Mouse (Mus musculus): Measurements from ENCODE around the gene Abhd2. TPM values are rescaled to one million over a fixed set of nuclear protein-coding genes. Genes with fewer than 3 reads are reported as not detected.

Abhd2 gene
- polyA plus RNA-seq, 1 experiment from 2014 or later = 5.6 TPM

DNA sequence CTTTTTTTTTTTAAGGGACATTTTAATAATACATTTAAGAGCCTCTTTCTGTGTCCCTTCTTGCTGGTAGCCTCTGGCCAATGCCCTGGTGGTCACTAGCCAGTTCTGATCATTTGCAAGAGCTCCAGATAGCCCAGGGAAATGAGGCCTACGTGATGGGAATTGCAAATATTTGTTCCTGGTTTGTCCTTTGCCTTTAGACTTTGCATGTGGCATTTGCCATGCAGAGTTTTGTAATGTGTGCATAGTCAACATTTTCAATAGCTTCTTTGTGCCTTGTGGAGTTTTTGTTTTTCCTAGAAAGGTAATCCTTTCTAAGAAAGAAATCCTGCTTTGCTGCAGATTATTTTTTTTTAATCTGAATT is 37.2 kb downstream of the Abhd2 start:
- Histone ChIP-seq H3K9me3 (replicated peaks) (no peaks in the 10 kb centered on the region), H3K4me1 (replicated peaks) (peaks cover 47% of the 10 kb centered on the region), H3K4me2 (no peak overlapping the region), H3K4me3 (no peak overlapping the region), H3K36me3 (no peaks in the 10 kb centered on the region), H3K27me3 (replicated peaks) (no peaks in the 10 kb centered on the region), H3K27ac (ENCODE audit: poor library complexity, severe bottlenecking) (no peak overlapping the region), H3K9ac (no peak overlapping the region)
- ATAC-seq (ENCODE audit: insufficient number of reproducible peaks, low FRiP score) = no peak
- WGBS = 68% methylated on average over 1 of the region's 1 CpGs

DNA sequence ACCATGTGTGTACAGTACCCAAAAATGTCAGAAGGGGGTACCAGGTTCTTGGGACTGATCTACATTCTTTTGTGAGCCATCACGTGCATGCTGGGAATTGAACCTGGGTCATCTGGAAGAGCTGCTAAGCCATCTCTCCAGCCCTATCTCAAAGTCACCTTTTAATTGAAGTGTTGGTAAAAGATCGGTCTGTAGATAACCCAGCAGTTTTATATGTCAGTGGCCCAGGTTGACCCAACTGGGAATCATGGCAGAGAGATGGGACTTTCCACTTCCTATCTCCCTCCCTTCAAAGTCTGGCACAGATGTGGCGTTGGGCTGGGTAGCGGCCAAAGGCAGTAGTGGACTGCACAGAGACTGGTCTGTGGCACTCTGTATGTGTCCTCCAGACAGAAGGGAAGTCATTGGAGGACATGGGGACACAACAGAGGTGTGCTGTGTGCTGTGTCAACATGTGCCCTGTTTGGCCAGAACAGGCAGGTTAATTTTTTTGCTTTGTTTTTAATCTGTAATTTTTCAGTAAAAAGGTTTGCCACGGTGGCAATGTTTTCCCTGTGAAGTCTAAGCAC is 38.5 kb downstream of the Abhd2 start:
- no peaks in the 10 kb centered on the region for H3K9me3 ChIP-seq (replicated peaks)
- WGBS = 90% methylated on average over 5 of the region's 5 CpGs
- H3K9ac ChIP-seq = no peak overlapping the region
- H3K36me3 ChIP-seq = no peaks in the 10 kb centered on the region
- no peak overlapping the region for H3K4me2 ChIP-seq
- peaks cover 60% of the 10 kb centered on the region for H3K4me1 ChIP-seq (replicated peaks)
- no peak overlapping the region for H3K4me3 ChIP-seq
- ATAC-seq (ENCODE audit: insufficient number of reproducible peaks, low FRiP score) = no peak
- no peaks in the 10 kb centered on the region for H3K27me3 ChIP-seq (replicated peaks)
- H3K27ac ChIP-seq (ENCODE audit: poor library complexity, severe bottlenecking) = no peak overlapping the region

DNA sequence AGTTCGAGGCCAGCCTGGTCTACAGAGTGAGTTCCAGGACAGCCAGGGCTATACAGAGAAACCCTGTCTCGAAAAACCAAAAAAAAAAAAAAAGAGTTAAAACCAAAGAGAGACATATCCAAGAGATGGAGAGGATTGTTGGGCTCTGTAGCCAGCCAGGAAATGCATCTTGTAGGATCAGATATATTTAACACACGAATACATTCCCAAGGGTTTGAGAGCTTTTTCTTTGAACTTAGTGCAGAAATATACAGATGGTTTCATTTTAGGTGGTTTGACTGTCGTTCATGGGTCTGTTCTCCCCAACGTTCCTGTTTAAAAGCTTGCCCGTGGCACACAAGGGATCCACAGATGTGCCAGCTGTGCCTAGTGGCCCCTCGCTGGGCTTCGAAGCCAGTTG is 39.2 kb downstream of the Abhd2 start:
- Histone ChIP-seq H3K4me3 (no peak overlapping the region), H3K4me2 (no peak overlapping the region), H3K9ac (no peak overlapping the region), H3K36me3 (no peaks in the 10 kb centered on the region), H3K4me1 (replicated peaks) (peaks cover 65% of the 10 kb centered on the region), H3K27me3 (replicated peaks) (no peaks in the 10 kb centered on the region), H3K27ac (ENCODE audit: poor library complexity, severe bottlenecking) (peak overlapping the region; percentile 4; the same call in 1 of the 2 replicates), H3K9me3 (replicated peaks) (no peaks in the 10 kb centered on the region)
- WGBS = 72% methylated on average over 7 of the region's 8 CpGs
- no peak for ATAC-seq (ENCODE audit: insufficient number of reproducible peaks, low FRiP score)

DNA sequence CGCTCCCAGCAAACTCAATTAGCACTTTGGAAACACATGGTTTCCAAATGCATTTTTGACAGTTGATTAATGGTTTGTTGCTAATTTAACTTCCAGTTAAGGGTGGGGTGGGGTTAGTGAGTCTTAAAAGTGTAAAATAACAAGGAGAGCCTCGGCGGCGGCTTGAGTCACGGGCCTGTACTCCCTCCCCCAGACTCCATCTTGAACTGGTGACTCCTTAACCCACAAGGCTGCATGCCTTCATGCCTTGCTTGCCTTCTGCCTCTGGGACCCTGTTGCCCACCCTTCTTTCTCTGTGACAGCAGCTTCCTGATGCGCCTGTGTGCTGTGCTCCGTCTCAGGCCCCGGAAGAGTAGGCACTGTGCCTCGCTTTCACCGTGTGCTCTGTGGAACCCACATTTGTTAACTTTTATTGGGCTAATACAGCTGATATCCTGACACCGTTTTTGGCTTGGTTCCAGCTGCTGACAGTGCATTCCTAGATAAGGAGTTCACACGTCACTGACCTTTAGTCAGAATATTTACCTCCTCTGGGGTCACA is 40.6 kb downstream of the Abhd2 start:
- no peak for ATAC-seq (ENCODE audit: insufficient number of reproducible peaks, low FRiP score)
- 32% methylated on average over 12 of the region's 12 CpGs for WGBS
- H3K9ac ChIP-seq = no peak overlapping the region
- no peak overlapping the region for H3K4me2 ChIP-seq
- H3K27me3 ChIP-seq (replicated peaks) = no peaks in the 10 kb centered on the region
- no peaks in the 10 kb centered on the region for H3K9me3 ChIP-seq (replicated peaks)
- no peak overlapping the region for H3K4me3 ChIP-seq
- peaks cover 75% of the 10 kb centered on the region for H3K4me1 ChIP-seq (replicated peaks)
- no peak overlapping the region; the same call in 1 of the 2 replicates for H3K27ac ChIP-seq (ENCODE audit: poor library complexity, severe bottlenecking)
- no peaks in the 10 kb centered on the region for H3K36me3 ChIP-seq

DNA sequence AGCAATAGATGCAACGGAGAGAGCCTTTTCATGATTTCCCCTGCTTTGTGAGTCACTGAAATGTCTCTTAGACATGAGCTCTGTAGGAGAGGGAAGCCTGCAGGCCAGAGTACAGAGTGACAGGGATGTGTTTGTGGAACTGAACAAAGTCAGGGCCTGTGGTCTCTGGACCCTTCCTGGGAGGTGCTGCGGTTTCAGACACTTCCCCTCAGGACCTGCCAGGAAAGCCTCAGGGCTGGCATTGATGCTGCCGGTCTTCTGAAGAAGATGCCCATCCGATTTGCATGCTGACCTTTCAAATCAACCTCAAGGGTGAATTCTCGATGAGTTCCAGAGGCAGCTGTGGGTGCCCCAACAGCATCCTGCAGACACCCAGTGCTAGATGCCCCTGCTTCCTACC is 41.5 kb downstream of the Abhd2 start:
- Histone ChIP-seq H3K36me3 (no peaks in the 10 kb centered on the region), H3K9ac (no peak overlapping the region), H3K4me1 (replicated peaks) (peaks cover 67% of the 10 kb centered on the region), H3K27me3 (replicated peaks) (no peaks in the 10 kb centered on the region), H3K4me2 (no peak overlapping the region), H3K4me3 (no peak overlapping the region), H3K27ac (ENCODE audit: poor library complexity, severe bottlenecking) (no peak overlapping the region), H3K9me3 (replicated peaks) (no peaks in the 10 kb centered on the region)
- 70% methylated on average over 5 of the region's 5 CpGs for WGBS
- no peak for ATAC-seq (ENCODE audit: insufficient number of reproducible peaks, low FRiP score)

DNA sequence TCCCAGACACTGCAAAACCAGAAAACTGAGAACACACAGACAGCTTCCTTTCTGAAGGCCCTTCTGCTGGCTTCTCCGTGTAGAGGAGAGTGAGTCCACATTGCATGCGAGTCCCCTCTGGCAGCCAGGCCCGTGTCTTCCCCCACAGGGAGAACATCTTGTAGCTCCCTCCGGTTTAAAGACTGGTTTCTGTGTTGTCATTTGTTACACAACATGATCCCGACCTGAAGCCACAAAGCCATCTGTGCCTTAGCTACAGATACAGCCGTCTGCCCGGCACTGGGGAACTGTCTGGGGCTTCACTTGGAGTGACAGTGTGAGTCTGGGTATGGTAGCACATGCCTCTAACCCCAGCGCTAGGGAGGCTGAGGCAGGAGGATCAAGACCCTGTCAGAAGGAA is 42.1 kb downstream of the Abhd2 start:
- H3K27me3 ChIP-seq (replicated peaks) = no peaks in the 10 kb centered on the region
- H3K36me3 ChIP-seq = no peaks in the 10 kb centered on the region
- no peak for ATAC-seq (ENCODE audit: insufficient number of reproducible peaks, low FRiP score)
- H3K27ac ChIP-seq (ENCODE audit: poor library complexity, severe bottlenecking) = no peak overlapping the region
- no peak overlapping the region for H3K4me2 ChIP-seq
- 66% methylated on average over 8 of the region's 8 CpGs for WGBS
- no peak overlapping the region for H3K4me3 ChIP-seq
- no peak overlapping the region for H3K9ac ChIP-seq
- no peaks in the 10 kb centered on the region for H3K9me3 ChIP-seq (replicated peaks)
- peaks cover 63% of the 10 kb centered on the region for H3K4me1 ChIP-seq (replicated peaks)

DNA sequence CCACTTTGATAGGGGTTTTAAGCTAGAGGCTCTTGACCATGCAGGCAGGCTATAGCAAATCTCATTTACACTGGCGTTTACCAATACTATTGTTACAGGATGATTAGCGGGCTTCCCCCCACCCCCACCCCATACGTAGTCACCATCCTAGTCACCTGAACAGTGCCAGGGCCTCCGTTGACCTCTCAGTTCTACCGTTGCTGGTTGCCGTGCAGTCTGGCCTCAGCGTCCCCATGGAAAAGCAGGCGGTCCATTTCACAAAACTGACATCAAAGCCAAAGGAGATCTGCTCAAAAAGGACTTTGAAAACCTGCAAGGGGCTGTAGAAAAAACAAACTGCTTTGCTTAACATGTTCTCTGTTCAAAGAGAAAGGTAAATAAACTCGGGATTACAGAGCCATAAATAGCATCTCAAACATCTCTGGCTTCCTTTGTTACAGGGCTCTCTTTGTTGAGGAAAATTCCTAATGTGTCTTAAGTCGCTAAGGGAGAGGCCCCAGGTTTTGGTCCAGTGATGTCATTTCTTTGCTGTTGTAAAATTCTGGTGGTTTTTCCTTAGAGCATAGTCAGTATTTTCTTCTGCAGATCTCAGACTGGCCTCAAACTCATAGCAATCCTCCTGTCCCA is 43.2 kb downstream of the Abhd2 start:
- Histone ChIP-seq H3K9me3 (replicated peaks) (no peaks in the 10 kb centered on the region), H3K36me3 (no peaks in the 10 kb centered on the region), H3K27ac (ENCODE audit: poor library complexity, severe bottlenecking) (no peak overlapping the region), H3K4me3 (no peak overlapping the region), H3K4me2 (no peak overlapping the region), H3K27me3 (replicated peaks) (no peaks in the 10 kb centered on the region), H3K4me1 (replicated peaks) (peaks cover 59% of the 10 kb centered on the region), H3K9ac (no peak overlapping the region)
- 35% methylated on average over 10 of the region's 10 CpGs for WGBS
- ATAC-seq (ENCODE audit: insufficient number of reproducible peaks, low FRiP score) = no peak

DNA sequence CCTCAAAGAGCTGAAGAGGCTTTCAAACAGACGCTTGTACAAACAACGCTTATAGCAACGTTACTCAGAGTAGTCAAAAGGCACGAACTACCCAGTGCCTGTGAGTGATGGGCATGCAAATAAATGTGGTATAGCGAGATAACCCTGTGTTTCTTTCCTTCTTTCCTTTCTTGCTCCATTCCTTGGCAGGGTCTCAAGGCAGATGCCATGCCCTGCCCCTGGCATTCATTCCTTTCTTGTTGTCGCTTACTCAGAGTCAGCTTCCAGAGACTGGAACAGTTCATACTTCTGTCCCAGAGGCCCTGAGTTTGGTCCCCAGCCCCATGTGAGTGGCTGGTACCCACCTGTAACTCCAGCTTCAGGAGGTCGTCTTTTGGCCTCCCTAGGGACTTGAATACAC is 44.6 kb downstream of the Abhd2 start:
- Histone ChIP-seq H3K36me3 (no peaks in the 10 kb centered on the region), H3K4me2 (no peak overlapping the region), H3K9me3 (replicated peaks) (no peaks in the 10 kb centered on the region), H3K27ac (ENCODE audit: poor library complexity, severe bottlenecking) (no peak overlapping the region), H3K9ac (no peak overlapping the region), H3K4me1 (replicated peaks) (peaks cover 56% of the 10 kb centered on the region), H3K4me3 (no peak overlapping the region), H3K27me3 (replicated peaks) (no peaks in the 10 kb centered on the region)
- no peak for ATAC-seq (ENCODE audit: insufficient number of reproducible peaks, low FRiP score)
- 74% methylated on average over 7 of the region's 7 CpGs for WGBS

DNA sequence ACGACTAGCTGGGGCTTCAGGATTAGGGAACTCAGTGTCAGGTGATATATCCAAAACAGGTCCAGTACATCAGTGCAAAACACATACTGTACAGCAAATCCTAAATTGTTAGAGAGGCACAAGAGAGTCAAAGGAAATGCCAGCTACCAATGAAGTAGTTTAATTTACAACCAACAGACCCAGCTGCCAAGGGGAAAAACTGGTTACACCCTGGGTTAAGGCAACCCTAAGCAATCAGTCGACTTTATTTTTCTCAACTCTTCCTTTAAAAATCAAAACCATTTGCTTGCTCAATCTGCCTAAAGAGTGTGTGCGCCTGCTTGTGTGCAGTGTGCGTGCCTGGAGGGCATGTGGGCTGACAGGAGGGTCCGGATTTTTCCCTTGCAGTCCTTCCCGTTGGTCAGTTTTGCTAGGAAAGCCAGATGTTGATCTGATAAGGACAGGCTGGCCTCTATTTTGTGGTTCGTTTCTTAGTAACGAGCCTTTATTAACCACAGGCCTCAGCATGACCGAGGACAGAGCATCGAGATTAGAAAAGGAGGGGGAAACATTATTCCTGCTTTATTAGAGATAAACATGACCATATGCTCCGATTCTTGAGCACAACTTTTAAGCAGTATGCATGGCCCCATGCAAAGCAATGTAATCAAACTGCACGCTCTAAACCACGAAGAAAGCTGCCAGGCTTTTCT is 45.3 kb downstream of the Abhd2 start:
- Histone ChIP-seq H3K27ac (ENCODE audit: poor library complexity, severe bottlenecking) (no peak overlapping the region), H3K9me3 (replicated peaks) (no peaks in the 10 kb centered on the region), H3K4me2 (no peak overlapping the region), H3K9ac (no peak overlapping the region), H3K4me1 (replicated peaks) (peaks cover 49% of the 10 kb centered on the region), H3K4me3 (no peak overlapping the region), H3K36me3 (no peaks in the 10 kb centered on the region), H3K27me3 (replicated peaks) (no peaks in the 10 kb centered on the region)
- 61% methylated on average over 13 of the region's 13 CpGs for WGBS
- ATAC-seq (ENCODE audit: insufficient number of reproducible peaks, low FRiP score) = no peak

DNA sequence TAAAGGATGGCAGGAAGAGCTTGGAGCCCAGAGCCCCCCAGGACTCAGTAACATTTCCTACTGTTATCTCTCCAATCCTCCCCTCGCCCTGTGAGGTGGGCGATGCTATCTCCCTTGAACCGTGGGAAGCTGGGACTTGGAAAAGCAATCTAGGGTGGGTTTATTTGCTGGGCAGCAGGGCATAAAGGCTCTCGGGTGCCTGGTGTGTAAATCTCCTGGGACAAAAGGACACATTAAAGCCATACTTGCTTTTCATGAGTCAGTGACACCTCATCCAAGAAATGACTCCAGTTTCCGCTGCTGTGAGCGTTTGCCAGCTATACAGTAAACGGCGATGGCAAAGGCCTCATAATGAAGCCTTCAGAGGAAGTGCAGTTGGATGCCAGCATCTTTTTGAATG is 50.9 kb downstream of the Abhd2 start:
- Histone ChIP-seq H3K27ac (ENCODE audit: poor library complexity, severe bottlenecking) (no peak overlapping the region), H3K27me3 (replicated peaks) (no peaks in the 10 kb centered on the region), H3K4me3 (no peak overlapping the region), H3K4me2 (no peak overlapping the region), H3K9me3 (replicated peaks) (no peaks in the 10 kb centered on the region), H3K36me3 (peaks cover 37% of the 10 kb centered on the region), H3K4me1 (replicated peaks) (peaks cover 6% of the 10 kb centered on the region; the same call in 1 of the 2 replicates), H3K9ac (no peak overlapping the region)
- ATAC-seq (ENCODE audit: insufficient number of reproducible peaks, low FRiP score) = no peak
- WGBS = 74% methylated on average over 8 of the region's 8 CpGs

DNA sequence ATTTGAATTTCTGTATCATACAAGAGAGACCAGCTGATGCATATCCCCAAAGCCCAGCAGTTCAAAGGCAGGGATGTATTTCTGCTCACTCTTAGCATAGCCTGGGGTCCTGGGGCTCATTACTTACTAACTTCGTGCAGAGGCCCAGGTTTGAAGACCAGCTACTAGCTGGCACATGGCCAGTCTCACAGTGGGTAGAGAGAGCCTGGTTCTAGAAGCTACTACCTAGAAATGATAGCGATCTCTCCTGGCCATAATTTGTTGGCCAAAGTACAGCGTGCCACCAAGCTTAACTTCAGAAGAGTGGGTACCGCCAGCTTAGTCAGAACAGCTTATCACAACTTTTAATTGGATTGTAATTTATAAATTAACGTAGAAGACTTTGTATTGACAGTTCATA is 55.8 kb downstream of the Abhd2 start:
- no peak for ATAC-seq (ENCODE audit: insufficient number of reproducible peaks, low FRiP score)
- H3K4me1 ChIP-seq (replicated peaks) = peaks cover 6% of the 10 kb centered on the region; the same call in 1 of the 2 replicates
- H3K9ac ChIP-seq = no peak overlapping the region
- peaks cover 43% of the 10 kb centered on the region for H3K36me3 ChIP-seq
- H3K27me3 ChIP-seq (replicated peaks) = no peaks in the 10 kb centered on the region
- H3K27ac ChIP-seq (ENCODE audit: poor library complexity, severe bottlenecking) = no peak overlapping the region
- WGBS = 90% methylated on average over 5 of the region's 5 CpGs
- H3K4me2 ChIP-seq = no peak overlapping the region
- H3K4me3 ChIP-seq = no peak overlapping the region
- no peaks in the 10 kb centered on the region for H3K9me3 ChIP-seq (replicated peaks)

All from heart, embryonic 12.5 days (tissue).